Mouse (Mus musculus): ENCODE results near the gene Rfx6. TPM values are rescaled to one million over a fixed set of nuclear protein-coding genes. Genes with fewer than 3 reads are reported as not detected.
A peak's percentile ranks its signal among the peaks of the same experiment; 100 is the strongest.

The Rfx6 gene
- not detected in 2 replicates for polyA plus RNA-seq (2015; fragmentation: Nextera tagmentation; extraction: Ambion mirVana)

DNA sequence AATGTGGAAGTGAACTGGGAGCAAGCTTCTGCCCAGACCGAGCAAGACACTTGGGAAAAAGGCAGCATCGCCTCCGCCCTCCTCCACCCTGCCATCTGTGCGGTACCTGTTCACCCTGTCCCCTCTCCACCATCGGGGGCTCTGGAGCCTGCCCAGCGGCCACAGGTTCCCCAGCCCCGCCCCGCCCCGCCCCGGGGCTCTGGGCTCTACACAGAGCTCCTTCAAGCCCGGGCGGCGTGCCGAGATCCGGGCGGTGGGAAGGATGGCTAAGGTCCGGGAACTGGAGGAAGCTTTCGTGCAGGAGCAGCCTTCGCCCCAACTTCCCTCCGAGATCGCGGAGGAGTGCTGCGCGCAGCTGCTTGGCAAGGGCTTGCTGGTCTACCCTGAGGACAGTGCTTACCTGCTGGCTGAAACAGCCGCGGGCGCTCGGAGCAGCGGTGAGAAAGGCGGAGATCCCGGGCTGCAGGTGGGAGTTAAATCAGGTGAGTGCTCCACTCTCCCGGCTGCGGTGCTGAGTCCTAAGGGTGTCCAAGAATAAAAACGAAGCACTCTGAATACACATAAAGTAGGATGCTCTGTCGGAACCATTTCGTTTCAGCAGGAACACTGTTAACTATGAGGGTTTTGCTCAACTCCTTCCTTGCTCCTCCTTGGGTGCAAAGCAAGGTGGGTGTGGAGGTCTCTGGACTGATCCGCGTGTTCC is at the start of gene Rfx6:
Gene Rfx6, plus strand, starts transcription at position 209 of the 703 bp plus-strand sequence.
- WGBS (ENCODE audit: insufficient replicate concordance), result 2% methylated on average over 38 of the region's 38 CpGs
- Histone ChIP-seq H3K9me3 (replicated peaks) (no peaks in the 10 kb centered on the region), H3K4me1 (replicated peaks) (no peaks in the 10 kb centered on the region), H3K4me3 (replicated peaks) (peak within 1 kb of the TSS; percentile 38), H3K4me2 (peak within 1 kb of the TSS; percentile 55), H3K36me3 (replicated peaks) (no peaks in the 10 kb centered on the region), H3K27me3 (peaks cover 25% of the 10 kb centered on the region), H3K27ac (replicated peaks) (no peak within 1 kb of the TSS), H3K9ac (no peak within 1 kb of the TSS)
- ATAC-seq (ENCODE audit: insufficient read depth), result no peak

- no peaks in the 10 kb centered on the region for H3K9me3 ChIP-seq (replicated peaks)
- H3K4me3 ChIP-seq (replicated peaks), result no peak within 1 kb of the TSS
- H3K36me3 ChIP-seq (replicated peaks), result no peaks in the 10 kb centered on the region
- ATAC-seq (ENCODE audit: insufficient read depth), result no peak; the same call in 1 of the 2 replicates
- H3K4me1 ChIP-seq (replicated peaks), result no peaks in the 10 kb centered on the region
- no peak within 1 kb of the TSS for H3K4me2 ChIP-seq
- no peak within 1 kb of the TSS for H3K27ac ChIP-seq (replicated peaks)
- 63% methylated on average over 8 of the region's 8 CpGs for WGBS (ENCODE audit: insufficient replicate concordance)
- no peaks in the 10 kb centered on the region for H3K27me3 ChIP-seq
- no peak within 1 kb of the TSS for H3K9ac ChIP-seq
Observed at GRCm38 (mm10) chr10:51631411-51632136, 46.0 kb upstream of the Rfx6 start, which contains the start of gene Gprc6a. TSS of gene Gprc6a (minus strand) at chr10:51631461.

GRCm38 (mm10) chr10:51649506-51650221 is 27.9 kb upstream of the Rfx6 start:
- Histone ChIP-seq H3K27me3 (no peaks in the 10 kb centered on the region), H3K36me3 (replicated peaks) (no peaks in the 10 kb centered on the region), H3K9ac (no peak overlapping the region), H3K27ac (replicated peaks) (no peak overlapping the region), H3K4me1 (replicated peaks) (no peaks in the 10 kb centered on the region), H3K4me3 (replicated peaks) (no peak overlapping the region), H3K4me2 (no peak overlapping the region), H3K9me3 (replicated peaks) (no peaks in the 10 kb centered on the region)
- no peak for ATAC-seq (ENCODE audit: insufficient read depth)
- WGBS (ENCODE audit: insufficient replicate concordance), result 34% methylated on average over 3 of the region's 3 CpGs

- WGBS (ENCODE audit: insufficient replicate concordance), result 52% methylated on average over 1 of the region's 1 CpGs
- no peaks in the 10 kb centered on the region for H3K36me3 ChIP-seq (replicated peaks)
- no peak overlapping the region for H3K9ac ChIP-seq
- no peak overlapping the region for H3K4me2 ChIP-seq
- no peak overlapping the region for H3K4me3 ChIP-seq (replicated peaks)
- ATAC-seq (ENCODE audit: insufficient read depth), result no peak
- H3K4me1 ChIP-seq (replicated peaks), result no peaks in the 10 kb centered on the region
- H3K27ac ChIP-seq (replicated peaks), result no peak overlapping the region
- H3K9me3 ChIP-seq (replicated peaks), result no peaks in the 10 kb centered on the region
- no peaks in the 10 kb centered on the region for H3K27me3 ChIP-seq
Observed at GRCm38 (mm10) chr10:51657324-51657723, 20.2 kb upstream of the Rfx6 start.

- Histone ChIP-seq H3K36me3 (replicated peaks) (no peaks in the 10 kb centered on the region), H3K4me2 (no peak overlapping the region), H3K9me3 (replicated peaks) (no peaks in the 10 kb centered on the region), H3K27ac (replicated peaks) (no peak overlapping the region), H3K9ac (no peak overlapping the region), H3K27me3 (no peaks in the 10 kb centered on the region), H3K4me1 (replicated peaks) (no peaks in the 10 kb centered on the region), H3K4me3 (replicated peaks) (no peak overlapping the region)
- ATAC-seq (ENCODE audit: insufficient read depth), result no peak
Observed at GRCm38 (mm10) chr10:51669334-51669733, 8.2 kb upstream of the Rfx6 start.

DNA sequence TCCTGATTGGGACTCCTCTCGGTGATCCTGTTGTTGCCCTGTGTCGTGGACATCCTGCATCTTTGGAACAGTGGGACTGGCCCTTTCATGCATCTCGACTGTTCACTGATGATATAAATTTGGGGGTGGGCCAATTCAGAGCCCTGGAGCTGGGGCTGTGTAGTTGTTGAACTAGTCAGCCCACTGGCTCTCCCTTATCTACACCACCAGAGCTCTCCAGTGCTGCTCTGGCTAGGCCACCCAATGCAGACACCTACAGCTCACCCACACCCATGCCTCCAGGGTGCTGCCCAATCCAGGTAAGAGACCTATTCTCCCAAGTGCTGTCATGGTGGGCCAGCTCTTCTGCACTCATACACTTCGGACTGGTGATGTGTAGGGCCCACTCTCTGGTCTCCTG is 6.0 kb upstream of the Rfx6 start:
- H3K4me3 ChIP-seq (replicated peaks), result no peak overlapping the region
- no peak overlapping the region for H3K9ac ChIP-seq
- H3K4me2 ChIP-seq, result no peak overlapping the region
- no peaks in the 10 kb centered on the region for H3K36me3 ChIP-seq (replicated peaks)
- no peaks in the 10 kb centered on the region for H3K4me1 ChIP-seq (replicated peaks)
- 50% methylated on average over 4 of the region's 4 CpGs for WGBS (ENCODE audit: insufficient replicate concordance)
- H3K9me3 ChIP-seq (replicated peaks), result no peaks in the 10 kb centered on the region
- H3K27ac ChIP-seq (replicated peaks), result no peak overlapping the region
- ATAC-seq (ENCODE audit: insufficient read depth), result no peak
- H3K27me3 ChIP-seq, result peaks cover 5% of the 10 kb centered on the region

GRCm38 (mm10) chr10:51672082-51672779 is 5.3 kb upstream of the Rfx6 start:
- no peak overlapping the region for H3K4me3 ChIP-seq (replicated peaks)
- H3K4me2 ChIP-seq, result no peak overlapping the region
- H3K27me3 ChIP-seq, result peaks cover 11% of the 10 kb centered on the region
- H3K36me3 ChIP-seq (replicated peaks), result no peaks in the 10 kb centered on the region
- no peak for ATAC-seq (ENCODE audit: insufficient read depth)
- H3K27ac ChIP-seq (replicated peaks), result no peak overlapping the region
- H3K9me3 ChIP-seq (replicated peaks), result no peaks in the 10 kb centered on the region
- no peaks in the 10 kb centered on the region for H3K4me1 ChIP-seq (replicated peaks)
- no peak overlapping the region for H3K9ac ChIP-seq
- 24% methylated on average over 1 of the region's 1 CpGs for WGBS (ENCODE audit: insufficient replicate concordance)

GRCm38 (mm10) chr10:51678251-51678639 is 689 bp downstream of the Rfx6 start:
- Histone ChIP-seq H3K4me2 (peak overlapping the region; percentile 55), H3K27me3 (peaks cover 25% of the 10 kb centered on the region), H3K27ac (replicated peaks) (no peak overlapping the region), H3K9ac (no peak overlapping the region), H3K4me3 (replicated peaks) (no peak overlapping the region), H3K36me3 (replicated peaks) (no peaks in the 10 kb centered on the region), H3K4me1 (replicated peaks) (no peaks in the 10 kb centered on the region), H3K9me3 (replicated peaks) (no peaks in the 10 kb centered on the region)
- ATAC-seq (ENCODE audit: insufficient read depth), result no peak
- WGBS (ENCODE audit: insufficient replicate concordance), result 11% methylated on average over 10 of the region's 10 CpGs

GRCm38 (mm10) chr10:51720904-51721303 is 43.3 kb downstream of the Rfx6 start:
- 39% methylated on average over 3 of the region's 3 CpGs for WGBS (ENCODE audit: insufficient replicate concordance)
- Histone ChIP-seq H3K36me3 (replicated peaks) (no peaks in the 10 kb centered on the region), H3K9me3 (replicated peaks) (no peaks in the 10 kb centered on the region), H3K4me3 (replicated peaks) (no peak overlapping the region), H3K9ac (no peak overlapping the region), H3K4me2 (no peak overlapping the region), H3K27ac (replicated peaks) (no peak overlapping the region), H3K4me1 (replicated peaks) (no peaks in the 10 kb centered on the region), H3K27me3 (no peaks in the 10 kb centered on the region)
- ATAC-seq (ENCODE audit: insufficient read depth), result no peak

DNA sequence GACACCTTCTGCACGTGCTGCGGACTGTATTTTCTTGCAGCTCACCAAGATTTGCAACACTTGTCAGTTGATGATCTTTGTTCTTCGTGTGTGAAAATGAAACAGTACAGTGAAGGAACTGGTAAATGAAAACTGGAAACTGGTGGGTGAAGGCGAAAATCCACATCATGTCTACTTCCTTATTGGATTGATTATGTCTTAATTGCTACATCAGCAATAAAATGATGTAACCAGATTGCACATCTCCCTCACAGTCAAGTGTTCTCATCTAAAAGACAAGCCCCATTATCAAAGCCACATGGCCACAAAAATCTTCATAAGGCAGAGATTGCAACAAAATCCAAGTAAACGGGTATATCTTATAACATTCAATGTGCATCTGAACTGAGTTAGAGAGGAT is 83.9 kb downstream of the Rfx6 start:
- no peak overlapping the region for H3K4me3 ChIP-seq (replicated peaks)
- no peaks in the 10 kb centered on the region for H3K4me1 ChIP-seq (replicated peaks)
- ATAC-seq (ENCODE audit: insufficient read depth), result no peak
- no peak overlapping the region for H3K27ac ChIP-seq (replicated peaks)
- no peaks in the 10 kb centered on the region for H3K36me3 ChIP-seq (replicated peaks)
- no peak overlapping the region for H3K4me2 ChIP-seq
- no peaks in the 10 kb centered on the region for H3K9me3 ChIP-seq (replicated peaks)
- no peaks in the 10 kb centered on the region for H3K27me3 ChIP-seq
- H3K9ac ChIP-seq, result no peak overlapping the region
- 57% methylated on average over 5 of the region's 5 CpGs for WGBS (ENCODE audit: insufficient replicate concordance)

DNA sequence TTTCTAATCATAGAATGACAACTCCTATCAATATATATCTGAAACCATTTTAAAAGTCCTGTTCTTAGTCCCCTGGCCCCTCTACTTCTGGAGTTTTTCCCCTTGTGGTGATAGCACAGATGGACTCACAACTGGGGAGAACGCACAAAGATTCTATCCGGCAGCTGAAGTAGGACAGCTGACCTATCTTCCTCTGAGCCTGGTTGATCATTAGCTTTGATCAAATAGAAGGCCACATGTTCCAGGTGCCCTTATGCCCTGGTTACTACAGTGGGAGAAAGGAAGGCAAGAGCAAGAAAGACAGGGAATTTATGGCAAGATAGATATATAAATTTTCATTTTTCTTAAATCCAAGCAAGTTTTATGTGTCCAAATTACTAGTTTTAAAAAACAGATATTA is 85.7 kb downstream of the Rfx6 start:
- ATAC-seq (ENCODE audit: insufficient read depth), result peak; percentile 61
- no peak overlapping the region for H3K27ac ChIP-seq (replicated peaks)
- WGBS (ENCODE audit: insufficient replicate concordance), result 76% methylated on average over 2 of the region's 2 CpGs

More for the DNA sequence above, 85.7 kb downstream of the Rfx6 start:
- no peaks in the 10 kb centered on the region for H3K9me3 ChIP-seq (replicated peaks)
- no peaks in the 10 kb centered on the region for H3K4me1 ChIP-seq (replicated peaks)
- no peak overlapping the region for H3K4me2 ChIP-seq
- no peak overlapping the region for H3K4me3 ChIP-seq (replicated peaks)
- H3K27me3 ChIP-seq, result no peaks in the 10 kb centered on the region
- H3K9ac ChIP-seq, result no peak overlapping the region
- H3K36me3 ChIP-seq (replicated peaks), result no peaks in the 10 kb centered on the region
